Mouse (Mus musculus) stomach, postnatal 0 days (tissue): ENCODE data around the gene Zfp846.

Source experiments
- CTCF ChIP-seq: IDR thresholded peaks from 2 replicates; pipeline ENCODE4 v1.5.1; 2016; ENCODE audit warnings: antibody characterized with exemption, low read depth, mild to moderate bottlenecking, moderate library complexity
- EP300 ChIP-seq: optimal IDR thresholded peaks from 2 replicates; pipeline ENCODE3; 2016; ENCODE audit warnings: antibody characterized with exemption

DNA sequence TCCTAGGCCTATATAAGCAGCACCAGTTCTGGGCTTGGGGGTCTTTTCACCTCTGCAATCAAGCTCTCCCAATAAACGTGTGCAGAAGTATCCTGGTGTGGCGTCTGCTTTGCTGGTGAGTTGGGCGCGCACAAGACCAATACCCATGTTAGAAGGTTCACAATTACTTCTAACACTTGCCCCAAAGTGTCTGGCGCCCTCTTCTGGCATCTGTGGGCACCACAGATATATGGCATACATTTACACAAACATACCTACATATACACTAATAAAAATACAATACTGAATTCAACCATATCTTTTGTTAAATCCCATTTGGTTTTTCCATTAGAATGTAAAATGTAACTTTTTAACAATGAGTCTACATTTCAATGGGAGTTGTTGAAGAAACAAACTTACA lies 18.9 kb upstream of the Zfp846 start:
- TF ChIP-seq CTCF (no peak), EP300 (no peak)
